Mouse (Mus musculus): Measurements from ENCODE around the gene Tmem86a.

The Tmem86a gene

GRCm38 (mm10) chr7:47077451-47077850, 27.1 kb downstream of the Tmem86a start:
- peak; percentile 52 for DNase-seq

- DNase-seq: no peak
These were observed 30.5 kb downstream of the Tmem86a start for GRCm38 (mm10) chr7:47080868-47081267.

GRCm38 (mm10) chr7:47081277-47081676, 30.9 kb downstream of the Tmem86a start:
- DNase-seq: peak; percentile 81

GRCm38 (mm10) chr7:47085075-47085474, 34.7 kb downstream of the Tmem86a start:
- no peak for DNase-seq

GRCm38 (mm10) chr7:47093935-47094334, 43.5 kb downstream of the Tmem86a start:
- DNase-seq: no peak

- DNase-seq: no peak
These were observed 44.6 kb downstream of the Tmem86a start for GRCm38 (mm10) chr7:47094969-47095368.

- no peak for DNase-seq
These were observed 47.6 kb downstream of the Tmem86a start for GRCm38 (mm10) chr7:47098044-47098443.

GRCm38 (mm10) chr7:47099306-47099705, 48.9 kb downstream of the Tmem86a start:
- DNase-seq: no peak

GRCm38 (mm10) chr7:47100615-47101014, 50.2 kb downstream of the Tmem86a start:
- no peak for DNase-seq

- DNase-seq: no peak
These were observed 52.6 kb downstream of the Tmem86a start for GRCm38 (mm10) chr7:47102970-47103369.

- DNase-seq: peak; percentile 30
These were observed 53.4 kb downstream of the Tmem86a start for GRCm38 (mm10) chr7:47103671-47104414.

Data from lung, postnatal 14 days (tissue).